Mouse (Mus musculus): Measurements from ENCODE around the gene Trpv4. TPM values are rescaled to one million over a fixed set of nuclear protein-coding genes. Genes with fewer than 3 reads are reported as not detected.

Gene Trpv4
- polyA plus RNA-seq, 1 experiment from 2014 or later = 0.78 TPM

- Histone ChIP-seq H3K4me3 (ENCODE audit: control insufficient read depth in 1 of 2, insufficient read depth in 1 of 2, low read depth in 1 of 2, low read length in 2 of 2) (no peak overlapping the region), H3K4me2 (ENCODE audit: low read length) (peak overlapping the region; percentile 48; the same call in 1 of the 2 replicates), H3K36me3 (ENCODE audit: control insufficient read depth, insufficient read depth, low read length) (no peaks in the 10 kb centered on the region), H3K9me3 (ENCODE audit: control insufficient read depth, low read length) (no peaks in the 10 kb centered on the region), H3K27me3 (ENCODE audit: control insufficient read depth, insufficient read depth, low read length) (peaks cover 5% of the 10 kb centered on the region), H3K4me1 (ENCODE audit: control insufficient read depth in 2 of 2, insufficient read depth in 2 of 2, low read length in 2 of 2) (peaks cover 34 to 37% of the 10 kb centered on the region in 2 experiments), H3K27ac (replicated peaks in 1 of 2; ENCODE audit: control insufficient read depth in 1 of 2, insufficient read depth in 1 of 2, low read depth in 2 of 2, low read length in 2 of 2) (no peak overlapping the region; a peak in 1 of 4 replicates), H3K9ac (ENCODE audit: low read length) (no peak overlapping the region)
- no peak for ATAC-seq (ENCODE audit: insufficient number of reproducible peaks, insufficient read depth, low FRiP score, low read depth)
- WGBS = 61% methylated on average over 5 of the region's 5 CpGs
Observed at GRCm38 (mm10) chr5:114593949-114594348, 64.3 kb downstream of the Trpv4 start.

GRCm38 (mm10) chr5:114593161-114593821 is 64.9 kb downstream of the Trpv4 start:
- H3K36me3 ChIP-seq (ENCODE audit: control insufficient read depth, insufficient read depth, low read length) = no peaks in the 10 kb centered on the region
- peaks cover 34 to 37% of the 10 kb centered on the region in 2 experiments for H3K4me1 ChIP-seq (ENCODE audit: control insufficient read depth in 2 of 2, insufficient read depth in 2 of 2, low read length in 2 of 2)
- H3K4me2 ChIP-seq (ENCODE audit: low read length) = no peak overlapping the region
- 67% methylated on average over 12 of the region's 12 CpGs for WGBS
- H3K4me3 ChIP-seq (ENCODE audit: control insufficient read depth in 1 of 2, insufficient read depth in 1 of 2, low read depth in 1 of 2, low read length in 2 of 2) = no peak overlapping the region
- peaks cover 11% of the 10 kb centered on the region for H3K27me3 ChIP-seq (ENCODE audit: control insufficient read depth, insufficient read depth, low read length)
- no peak overlapping the region for H3K9ac ChIP-seq (ENCODE audit: low read length)
- ATAC-seq (ENCODE audit: insufficient number of reproducible peaks, insufficient read depth, low FRiP score, low read depth) = no peak
- H3K27ac ChIP-seq (replicated peaks in 1 of 2; ENCODE audit: control insufficient read depth in 1 of 2, insufficient read depth in 1 of 2, low read depth in 2 of 2, low read length in 2 of 2) = no peak overlapping the region
- no peaks in the 10 kb centered on the region for H3K9me3 ChIP-seq (ENCODE audit: control insufficient read depth, low read length)

GRCm38 (mm10) chr5:114592463-114593160 is 65.6 kb downstream of the Trpv4 start:
- Histone ChIP-seq H3K4me3 (ENCODE audit: control insufficient read depth in 1 of 2, insufficient read depth in 1 of 2, low read depth in 1 of 2, low read length in 2 of 2) (no peak overlapping the region), H3K4me2 (ENCODE audit: low read length) (no peak overlapping the region), H3K4me1 (ENCODE audit: control insufficient read depth in 2 of 2, insufficient read depth in 2 of 2, low read length in 2 of 2) (peaks cover 34 to 37% of the 10 kb centered on the region in 2 experiments), H3K27me3 (ENCODE audit: control insufficient read depth, insufficient read depth, low read length) (peaks cover 11% of the 10 kb centered on the region), H3K9me3 (ENCODE audit: control insufficient read depth, low read length) (no peaks in the 10 kb centered on the region), H3K27ac (replicated peaks in 1 of 2; ENCODE audit: control insufficient read depth in 1 of 2, insufficient read depth in 1 of 2, low read depth in 2 of 2, low read length in 2 of 2) (no peak overlapping the region), H3K9ac (ENCODE audit: low read length) (no peak overlapping the region), H3K36me3 (ENCODE audit: control insufficient read depth, insufficient read depth, low read length) (no peaks in the 10 kb centered on the region)
- no peak for ATAC-seq (ENCODE audit: insufficient number of reproducible peaks, insufficient read depth, low FRiP score, low read depth)
- 64% methylated on average over 19 of the region's 19 CpGs for WGBS

GRCm38 (mm10) chr5:114591151-114591561 is 67.1 kb downstream of the Trpv4 start:
- 2% methylated on average over 15 of the region's 15 CpGs for WGBS
- ATAC-seq (ENCODE audit: insufficient number of reproducible peaks, insufficient read depth, low FRiP score, low read depth) = no peak
- H3K27ac ChIP-seq (replicated peaks in 1 of 2; ENCODE audit: control insufficient read depth in 1 of 2, insufficient read depth in 1 of 2, low read depth in 2 of 2, low read length in 2 of 2) = no peak overlapping the region
- peak overlapping the region; percentile 19; the same call in 1 of the 2 replicates for H3K4me2 ChIP-seq (ENCODE audit: low read length)
- H3K4me1 ChIP-seq (ENCODE audit: control insufficient read depth in 2 of 2, insufficient read depth in 2 of 2, low read length in 2 of 2) = peaks cover 29 to 30% of the 10 kb centered on the region in 2 experiments
- no peaks in the 10 kb centered on the region for H3K36me3 ChIP-seq (ENCODE audit: control insufficient read depth, insufficient read depth, low read length)
- H3K27me3 ChIP-seq (ENCODE audit: control insufficient read depth, insufficient read depth, low read length) = peaks cover 14% of the 10 kb centered on the region
- H3K9ac ChIP-seq (ENCODE audit: low read length) = no peak overlapping the region
- H3K9me3 ChIP-seq (ENCODE audit: control insufficient read depth, low read length) = no peaks in the 10 kb centered on the region
- no peak overlapping the region for H3K4me3 ChIP-seq (ENCODE audit: control insufficient read depth in 1 of 2, insufficient read depth in 1 of 2, low read depth in 1 of 2, low read length in 2 of 2)

- WGBS = 60% methylated on average over 17 of the region's 17 CpGs
- ATAC-seq (ENCODE audit: insufficient number of reproducible peaks, insufficient read depth, low FRiP score, low read depth) = no peak
- H3K36me3 ChIP-seq (ENCODE audit: control insufficient read depth, insufficient read depth, low read length) = no peaks in the 10 kb centered on the region
- H3K4me1 ChIP-seq (ENCODE audit: control insufficient read depth in 2 of 2, insufficient read depth in 2 of 2, low read length in 2 of 2) = peaks cover 29 to 30% of the 10 kb centered on the region in 2 experiments
- peaks cover 15% of the 10 kb centered on the region for H3K27me3 ChIP-seq (ENCODE audit: control insufficient read depth, insufficient read depth, low read length)
- H3K4me2 ChIP-seq (ENCODE audit: low read length) = no peak overlapping the region
- H3K4me3 ChIP-seq (ENCODE audit: control insufficient read depth in 1 of 2, insufficient read depth in 1 of 2, low read depth in 1 of 2, low read length in 2 of 2) = no peak overlapping the region
- no peak overlapping the region for H3K9ac ChIP-seq (ENCODE audit: low read length)
- no peaks in the 10 kb centered on the region for H3K9me3 ChIP-seq (ENCODE audit: control insufficient read depth, low read length)
- 0 out of 4 replicates have a peak overlapping the region, but pooled peaks of 1 of the 2 experiments have one; percentile 31 for H3K27ac ChIP-seq (replicated peaks in 1 of 2; ENCODE audit: control insufficient read depth in 1 of 2, insufficient read depth in 1 of 2, low read depth in 2 of 2, low read length in 2 of 2)
Observed at GRCm38 (mm10) chr5:114590043-114590913, 67.9 kb downstream of the Trpv4 start.

- WGBS = 38% methylated on average over 2 of the region's 2 CpGs
- Histone ChIP-seq H3K36me3 (ENCODE audit: control insufficient read depth, insufficient read depth, low read length) (no peaks in the 10 kb centered on the region), H3K4me3 (ENCODE audit: control insufficient read depth in 1 of 2, insufficient read depth in 1 of 2, low read depth in 1 of 2, low read length in 2 of 2) (no peak overlapping the region)
Observed at GRCm38 (mm10) chr5:114589454-114589853, 68.8 kb downstream of the Trpv4 start.

GRCm38 (mm10) chr5:114589026-114589425 is 69.2 kb downstream of the Trpv4 start:
- Histone ChIP-seq H3K4me1 (ENCODE audit: control insufficient read depth in 2 of 2, insufficient read depth in 2 of 2, low read length in 2 of 2) (peaks cover 17 to 18% of the 10 kb centered on the region in 2 experiments), H3K27ac (replicated peaks in 1 of 2; ENCODE audit: control insufficient read depth in 1 of 2, insufficient read depth in 1 of 2, low read depth in 2 of 2, low read length in 2 of 2) (no peak overlapping the region), H3K9ac (ENCODE audit: low read length) (no peak overlapping the region), H3K27me3 (ENCODE audit: control insufficient read depth, insufficient read depth, low read length) (peaks cover 20% of the 10 kb centered on the region), H3K36me3 (ENCODE audit: control insufficient read depth, insufficient read depth, low read length) (no peaks in the 10 kb centered on the region), H3K4me2 (ENCODE audit: low read length) (no peak overlapping the region), H3K9me3 (ENCODE audit: control insufficient read depth, low read length) (no peaks in the 10 kb centered on the region), H3K4me3 (ENCODE audit: control insufficient read depth in 1 of 2, insufficient read depth in 1 of 2, low read depth in 1 of 2, low read length in 2 of 2) (no peak overlapping the region)
- no peak for ATAC-seq (ENCODE audit: insufficient number of reproducible peaks, insufficient read depth, low FRiP score, low read depth)
- 62% methylated on average over 6 of the region's 6 CpGs for WGBS

More at GRCm38 (mm10) chr5:114589454-114589853, 68.8 kb downstream of the Trpv4 start:
- Histone ChIP-seq H3K4me2 (ENCODE audit: low read length) (no peak overlapping the region), H3K4me1 (ENCODE audit: control insufficient read depth in 2 of 2, insufficient read depth in 2 of 2, low read length in 2 of 2) (peaks cover 21 to 22% of the 10 kb centered on the region in 2 experiments), H3K27me3 (ENCODE audit: control insufficient read depth, insufficient read depth, low read length) (peaks cover 20% of the 10 kb centered on the region), H3K9me3 (ENCODE audit: control insufficient read depth, low read length) (no peaks in the 10 kb centered on the region), H3K27ac (replicated peaks in 1 of 2; ENCODE audit: control insufficient read depth in 1 of 2, insufficient read depth in 1 of 2, low read depth in 2 of 2, low read length in 2 of 2) (no peak overlapping the region), H3K9ac (ENCODE audit: low read length) (no peak overlapping the region)
- no peak for ATAC-seq (ENCODE audit: insufficient number of reproducible peaks, insufficient read depth, low FRiP score, low read depth)
